Mouse (Mus musculus) liver, postnatal 0 days (tissue): Measurements from ENCODE around the gene Kcna5.

Experiments used
- CTCF ChIP-seq: sonication (generic); IDR thresholded peaks from 2 replicates; pipeline ENCODE4 v1.5.1; 2016; ENCODE audit warnings: antibody characterized with exemption, low read depth
- EP300 ChIP-seq: IDR thresholded peaks from 2 replicates; pipeline ENCODE4 v1.6.1; 2016; ENCODE audit warnings: antibody characterized with exemption, low read depth, mild to moderate bottlenecking

- TF ChIP-seq EP300 (no peak), CTCF (no peak)
These were observed 26.5 kb downstream of the Kcna5 start for GRCm38 (mm10) chr6:126508671-126509070.
